Mouse (Mus musculus) stomach, postnatal 0 days (tissue): Measurements from ENCODE around the gene Gm10447.

Experiments used
- CTCF ChIP-seq: IDR thresholded peaks from 2 replicates; pipeline ENCODE4 v1.5.1; 2016; ENCODE audit warnings: antibody characterized with exemption, low read depth, mild to moderate bottlenecking, moderate library complexity
- EP300 ChIP-seq: optimal IDR thresholded peaks from 2 replicates; pipeline ENCODE3; 2016; ENCODE audit warnings: antibody characterized with exemption

GRCm38 (mm10) chr11:53428716-53429057, 28.2 kb downstream of the Gm10447 start:
- TF ChIP-seq EP300 (no peak), CTCF (no peak)
